Mouse (Mus musculus) heart, postnatal 25 days (tissue): ENCODE results near the gene Uspl1. TPM values are rescaled to one million over a fixed set of nuclear protein-coding genes. Genes with fewer than 3 reads are reported as not detected.

Experiments
- DNase-seq: peaks from one replicate; pipeline ENCODE4 v3.0.0; 2022; ENCODE audit warnings: low spot score
- intact Hi-C: fragments of 180-260 bp; cut with DNase I; formaldehyde crosslinking; loops from one replicate; pipeline ENCODE4 v1.15.1; 2025
- total RNA-seq, 2 experiments: library from RNA; stranded (reverse); gene quantifications; 2 replicates each; pipeline ENCODE4 v1.2.3; 2021

The Uspl1 gene
- total RNA-seq, 2 experiments from 2014 or later: 16.2 to 17.4 TPM

- DNase-seq: no peak
- intact Hi-C loops: no loop called here
Observed at GRCm38 (mm10) chr5:149164881-149165280, 19.3 kb upstream of the Uspl1 start.

- intact Hi-C loops: no loop called here
- DNase-seq: no peak
Observed at GRCm38 (mm10) chr5:149166011-149166410, 18.1 kb upstream of the Uspl1 start.

GRCm38 (mm10) chr5:149168051-149168450 is 16.1 kb upstream of the Uspl1 start:
- DNase-seq: no peak
- intact Hi-C loops: no loop called here

GRCm38 (mm10) chr5:149168816-149169215 is 15.3 kb upstream of the Uspl1 start:
- DNase-seq: no peak
- intact Hi-C loops: no loop called here

GRCm38 (mm10) chr5:149170841-149171588 is 13.1 kb upstream of the Uspl1 start:
- DNase-seq: no peak
- intact Hi-C loops: no loop called here

GRCm38 (mm10) chr5:149172246-149172645 is 11.9 kb upstream of the Uspl1 start:
- intact Hi-C loops: no loop called here
- DNase-seq: no peak

GRCm38 (mm10) chr5:149174527-149174926 is 9.6 kb upstream of the Uspl1 start:
- intact Hi-C loops: no loop called here

GRCm38 (mm10) chr5:149175736-149176135 is 8.4 kb upstream of the Uspl1 start:
- DNase-seq: no peak
- intact Hi-C loops: no loop called here

More at GRCm38 (mm10) chr5:149174527-149174926, 9.6 kb upstream of the Uspl1 start:
- DNase-seq: no peak

- no peak for DNase-seq
- intact Hi-C loops: no loop called here
Observed at GRCm38 (mm10) chr5:149178095-149178494, 6.1 kb upstream of the Uspl1 start.

GRCm38 (mm10) chr5:149179826-149180225 is 4.3 kb upstream of the Uspl1 start:
- intact Hi-C loops: loop anchor here (1.0 to 10.0 kb wide), 3 partner anchors 17 to 255 kb away; partner anchors contain the start of genes Gm42791 and Katnal1
- no peak for DNase-seq

GRCm38 (mm10) chr5:149182186-149182870 is 1.8 kb upstream of the Uspl1 start:
- intact Hi-C loops: loop anchor here (10.0 kb wide), 2 partner anchors 188 to 258 kb away; partner anchors contain the start of genes Gm42791 and Katnal1
- DNase-seq: no peak

- intact Hi-C loops: loop anchor here (10.0 kb wide), 2 partner anchors 188 to 258 kb away; partner anchors contain the start of genes Gm42791 and Katnal1
- no peak for DNase-seq
Observed at GRCm38 (mm10) chr5:149183122-149183521, 1.0 kb upstream of the Uspl1 start.

- DNase-seq: no peak
- intact Hi-C loops: loop anchor here (1.0 to 10.0 kb wide), 4 partner anchors 46 to 259 kb away; partner anchors contain the start of genes Gm42791 and Katnal1
Observed at GRCm38 (mm10) chr5:149183721-149184103, 438 bp upstream of the Uspl1 start.

- DNase-seq: peak; percentile 29
- intact Hi-C loops: loop anchor here (1.0 to 10.0 kb wide), 4 partner anchors 44 to 260 kb away; partner anchors contain the start of genes Gm42791 and Katnal1
Observed at GRCm38 (mm10) chr5:149184844-149185186, 665 bp downstream of the Uspl1 start.

GRCm38 (mm10) chr5:149185806-149186205 is 1.7 kb downstream of the Uspl1 start:
- intact Hi-C loops: loop anchor here (2.0 to 10.0 kb wide), 3 partner anchors 131 to 261 kb away; partner anchors contain the start of genes Gm42791 and Katnal1
- no peak for DNase-seq

- intact Hi-C loops: no loop called here
- DNase-seq: no peak
Observed at GRCm38 (mm10) chr5:149190160-149190559, 6.0 kb downstream of the Uspl1 start.

- intact Hi-C loops: no loop called here
- no peak for DNase-seq
Observed at GRCm38 (mm10) chr5:149196611-149197010, 12.5 kb downstream of the Uspl1 start.

- no peak for DNase-seq
- intact Hi-C loops: no loop called here
Observed at GRCm38 (mm10) chr5:149198782-149199181, 14.6 kb downstream of the Uspl1 start.

- intact Hi-C loops: no loop called here
- DNase-seq: no peak
Observed at GRCm38 (mm10) chr5:149202941-149203340, 18.8 kb downstream of the Uspl1 start.

GRCm38 (mm10) chr5:149203796-149204375 is 19.7 kb downstream of the Uspl1 start:
- intact Hi-C loops: no loop called here
- no peak for DNase-seq

- intact Hi-C loops: no loop called here
- DNase-seq: no peak
Observed at GRCm38 (mm10) chr5:149204822-149205221, 20.7 kb downstream of the Uspl1 start.
